Mouse (Mus musculus) bone marrow macrophage, adult 2 months (primary cell): ENCODE measurements around the gene Ift46.

Source experiments
- CTCF ChIP-seq: IDR thresholded peaks from 2 replicates; pipeline ENCODE4 v1.5.1; 2012; ENCODE audit warnings: low read depth, mild to moderate bottlenecking, low read length, moderate library complexity
- POLR2A ChIP-seq: IDR thresholded peaks from 2 replicates; pipeline ENCODE4 v1.6.1; 2012; ENCODE audit warnings: mild to moderate bottlenecking, low read depth, low read length, borderline replicate concordance

- TF ChIP-seq CTCF, result no peak
- no peak for TF ChIP-seq POLR2A
These were observed 40.1 kb downstream of the Ift46 start for GRCm38 (mm10) chr9:44807778-44808177.
